Mouse (Mus musculus) left cerebral cortex, adult 11 months (tissue): ENCODE results near the gene Zfp688.
"Not testable (repeated sequence)": the region's sequence is repeated elsewhere in the genome, so short reads cannot be mapped to it uniquely, and the experiment has no call there.

Source experiments
- DNase-seq: peaks from one replicate; pipeline ENCODE4 v3.0.0; 2022; ENCODE audit warnings: low spot score

The Zfp688 gene

DNA sequence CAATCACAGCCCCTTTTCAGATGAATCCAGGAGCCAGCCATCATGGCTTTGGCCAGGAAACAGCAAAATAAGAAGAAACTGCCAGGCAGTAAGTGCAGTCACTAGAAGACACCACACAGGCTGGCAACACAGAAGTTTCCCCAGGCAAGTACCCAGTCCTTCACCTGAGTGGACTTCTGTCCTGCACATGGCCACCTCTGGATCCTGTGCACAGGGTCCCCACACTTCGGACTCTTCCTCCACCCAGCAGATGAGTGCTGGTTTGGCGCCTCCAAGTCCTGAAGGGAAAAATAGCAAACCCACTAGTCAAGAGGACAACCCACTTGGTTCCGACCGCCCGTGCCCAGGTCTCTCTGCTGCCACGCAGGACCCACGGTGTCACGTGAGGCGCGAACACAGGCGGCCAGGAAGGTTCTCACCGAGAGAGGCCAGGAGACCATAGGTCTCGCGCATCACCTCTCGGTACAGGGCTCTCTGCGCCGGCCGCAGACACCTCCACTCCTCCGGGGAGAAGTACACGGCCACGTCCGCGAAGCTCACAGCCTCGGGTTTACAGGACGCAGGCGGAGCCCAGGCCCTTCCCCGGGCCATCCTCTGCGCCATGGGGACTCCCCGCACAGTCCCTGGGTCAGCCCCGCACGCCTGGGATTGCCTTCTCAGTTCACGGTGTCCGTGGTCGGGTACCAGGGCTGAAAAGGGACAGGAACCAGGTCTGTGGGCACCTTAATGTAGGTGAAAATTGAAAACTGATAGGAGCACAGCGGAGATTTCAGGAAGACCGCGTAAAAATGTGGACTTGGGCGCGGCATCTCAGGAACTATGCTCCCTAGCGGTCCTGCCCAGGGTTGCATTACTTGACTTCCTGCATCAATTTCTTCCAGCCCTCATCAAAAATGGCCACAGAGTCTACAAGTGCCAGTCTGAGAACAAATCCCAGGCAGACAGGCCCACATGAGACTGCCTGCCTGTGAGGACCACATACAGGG is 15.6 kb downstream of the Zfp688 start, which contains the start of gene Zfp764:
Zfp764 (minus strand) TSS at position 821 of the 986 bp plus-strand sequence.
- DNase-seq, result peak; percentile 83

DNA sequence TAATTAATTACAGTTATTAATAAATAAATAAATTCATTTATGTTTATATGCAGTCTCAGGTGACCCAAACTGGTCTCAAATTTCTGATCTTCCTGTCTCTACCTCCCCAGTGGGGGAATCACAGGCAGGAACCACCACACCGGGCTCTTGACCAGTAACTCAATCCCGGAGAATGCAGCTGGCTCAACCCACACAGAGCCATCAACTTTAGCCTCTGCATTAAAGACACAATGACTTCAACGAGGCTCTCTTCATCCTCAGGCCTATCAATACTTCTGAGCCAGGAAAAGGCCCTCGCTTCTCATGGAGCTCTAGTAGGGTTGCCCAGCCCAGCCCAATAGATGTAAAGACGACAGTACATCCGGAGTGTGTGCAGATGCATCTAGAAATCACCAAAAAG is 17.8 kb downstream of the Zfp688 start:
- DNase-seq, result not testable (repeated sequence)

DNA sequence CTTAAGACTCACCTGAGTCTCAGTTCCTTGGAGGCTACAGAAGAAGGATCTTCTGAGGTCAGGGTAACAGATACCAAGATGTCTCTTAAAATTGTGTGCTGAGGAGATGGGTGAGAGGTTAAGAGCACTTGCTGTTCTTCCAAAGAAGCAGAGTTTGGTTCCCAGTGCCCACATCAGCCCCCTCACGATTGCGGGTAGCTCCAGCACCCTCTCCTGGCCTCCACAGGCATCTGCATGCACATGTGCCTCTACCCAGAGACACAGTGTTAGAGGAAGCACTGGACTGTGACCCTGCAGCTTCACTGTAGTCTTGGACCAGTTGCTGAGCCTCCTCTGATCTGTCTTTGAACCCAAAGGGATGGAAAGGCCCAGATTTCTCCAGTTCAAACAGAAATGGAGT is 18.9 kb downstream of the Zfp688 start:
- DNase-seq, result no peak

DNA sequence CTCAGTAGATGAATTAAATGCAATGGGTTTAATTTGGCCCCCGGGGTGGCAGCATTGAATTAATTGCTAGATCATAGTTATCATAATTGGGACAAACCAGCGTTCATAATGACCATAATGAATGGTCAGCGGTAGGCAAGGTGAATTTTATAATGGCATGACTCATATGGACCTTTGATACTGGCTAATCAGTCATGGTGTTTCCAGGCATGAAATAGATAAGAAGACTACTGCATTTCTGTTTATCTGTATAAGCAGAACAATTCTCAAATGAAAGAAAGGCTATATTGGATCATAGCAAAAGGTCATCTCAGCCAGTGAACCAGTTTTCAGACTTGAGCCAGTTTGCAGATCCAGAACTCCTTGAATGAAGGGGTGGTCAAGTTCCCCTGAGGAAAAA is 21.5 kb downstream of the Zfp688 start:
- no peak for DNase-seq

DNA sequence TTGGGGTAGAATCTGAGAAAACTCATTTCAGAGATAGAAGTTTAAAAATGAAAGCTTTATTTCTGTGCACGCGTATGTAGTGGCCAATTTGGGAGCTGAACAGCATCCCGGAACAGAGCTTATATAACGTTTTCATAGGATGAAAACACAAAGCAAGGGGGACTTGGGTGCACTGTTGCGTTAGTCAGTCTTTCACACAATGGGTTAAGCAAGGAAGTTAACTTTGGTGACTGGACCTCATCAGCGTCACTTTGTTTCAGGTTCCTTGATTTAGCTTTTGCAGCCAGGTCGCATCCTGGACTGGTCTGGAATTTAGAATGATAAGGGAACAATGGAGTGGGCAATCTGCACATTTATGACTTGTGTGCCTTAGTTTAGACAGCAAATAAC is 27.9 kb downstream of the Zfp688 start:
- no peak for DNase-seq

DNA sequence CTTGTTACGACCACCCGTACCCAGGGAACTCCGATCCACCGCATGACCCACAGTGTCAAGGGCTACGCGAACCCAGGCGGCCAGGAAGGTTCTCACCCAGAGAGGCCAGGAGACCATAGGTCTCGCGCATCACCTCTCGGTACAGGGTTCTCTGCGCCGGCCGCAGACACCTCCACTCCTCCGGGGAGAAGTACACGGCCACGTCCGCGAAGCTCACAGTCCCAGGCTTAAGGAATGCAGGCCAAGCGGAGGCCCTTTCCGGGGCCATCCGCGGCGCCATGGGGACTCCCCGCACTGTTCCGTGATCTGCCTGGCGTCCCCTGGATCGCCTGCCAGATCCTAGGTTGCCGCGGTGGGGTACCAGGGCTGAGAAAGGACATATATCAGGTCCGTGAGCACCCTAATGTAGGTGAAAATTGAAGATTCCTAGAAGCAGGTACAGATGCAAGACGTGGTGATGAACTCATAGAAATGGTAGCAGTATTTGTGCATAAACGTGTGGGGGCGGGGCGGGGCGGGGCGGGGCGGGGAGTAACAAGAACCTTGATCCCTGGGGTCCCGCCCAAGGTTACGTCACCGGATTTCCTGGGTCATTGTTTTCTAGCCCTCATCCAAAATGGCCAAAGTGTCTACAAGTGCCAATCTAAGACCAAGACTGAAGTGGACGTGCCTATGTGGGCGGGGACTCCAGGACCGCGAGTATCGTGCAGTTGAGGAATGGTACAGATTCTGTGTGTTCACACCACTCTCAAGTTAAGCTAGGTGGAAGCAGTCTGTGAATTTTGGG is 28.5 kb downstream of the Zfp688 start, which contains the start of gene E430018J23Rik:
E430018J23Rik (minus strand) TSS at position 473 of the 787 bp plus-strand sequence.
- DNase-seq, result peak; percentile 98

DNA sequence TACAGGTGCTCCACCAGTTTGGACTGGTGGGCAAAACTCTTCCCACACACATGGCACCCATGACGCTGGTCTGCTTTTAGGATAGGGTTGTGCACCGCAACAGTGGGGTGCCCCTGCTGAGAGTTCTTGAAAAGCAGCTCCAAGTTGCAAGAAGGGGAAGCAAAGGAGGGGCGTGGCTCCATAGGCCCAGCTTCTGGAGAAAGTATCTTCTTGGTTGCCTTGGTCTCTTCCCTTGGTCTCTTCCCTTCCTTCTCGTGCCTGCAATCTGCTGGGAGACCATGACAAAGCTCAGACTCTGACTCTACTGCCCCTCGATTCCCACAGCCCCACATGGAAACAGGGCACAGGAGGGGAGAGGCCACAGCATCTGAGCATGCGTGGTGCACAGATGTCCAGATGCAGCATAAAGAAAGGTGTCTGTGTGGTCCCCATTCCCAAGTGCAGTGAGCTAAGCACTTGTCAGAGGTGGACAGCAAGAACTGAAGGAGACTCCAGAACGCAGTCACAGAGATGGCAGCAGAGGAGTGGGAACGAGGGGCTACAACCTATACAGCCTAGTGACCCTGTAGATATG is 29.5 kb downstream of the Zfp688 start:
- DNase-seq, result no peak

DNA sequence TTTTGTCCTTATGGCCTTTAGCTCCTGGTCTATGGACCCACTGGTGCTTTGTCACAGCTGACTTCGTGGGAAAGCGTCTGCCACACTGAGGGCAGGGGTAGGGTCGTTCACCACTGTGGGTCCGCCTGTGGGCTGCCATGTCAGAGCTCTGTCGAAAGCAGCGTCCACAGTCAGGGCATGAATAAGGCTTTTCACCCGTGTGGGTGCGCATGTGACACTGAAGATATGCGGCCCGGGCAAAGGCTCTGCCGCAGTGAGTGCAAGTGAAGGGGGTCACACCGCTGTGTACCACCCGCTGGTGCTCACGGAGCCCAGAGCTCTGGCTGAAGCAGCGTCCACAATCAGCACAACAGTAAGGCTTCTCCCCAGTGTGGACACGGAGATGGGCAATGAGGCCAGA is 30.3 kb downstream of the Zfp688 start:
- DNase-seq, result no peak

DNA sequence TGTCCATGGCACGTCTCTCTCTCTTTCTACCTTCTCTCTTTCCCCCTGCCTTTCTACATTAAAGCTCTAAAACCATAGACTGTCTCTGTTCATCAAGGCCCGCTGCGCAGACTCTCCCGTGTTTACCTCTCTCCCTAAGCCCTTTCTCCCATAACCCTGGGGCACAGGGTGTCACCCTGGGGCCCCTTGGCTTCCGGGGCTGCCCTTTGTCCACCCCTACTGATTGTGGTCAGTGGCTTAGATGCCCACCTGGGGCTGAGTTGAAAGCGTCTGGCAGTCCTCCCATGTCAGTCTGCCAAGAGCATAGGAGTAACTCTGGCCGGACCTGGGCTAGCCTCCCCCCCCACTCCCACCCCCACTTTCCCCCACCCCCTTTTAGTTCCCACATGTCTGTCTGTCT is 31.6 kb downstream of the Zfp688 start:
- no peak for DNase-seq

DNA sequence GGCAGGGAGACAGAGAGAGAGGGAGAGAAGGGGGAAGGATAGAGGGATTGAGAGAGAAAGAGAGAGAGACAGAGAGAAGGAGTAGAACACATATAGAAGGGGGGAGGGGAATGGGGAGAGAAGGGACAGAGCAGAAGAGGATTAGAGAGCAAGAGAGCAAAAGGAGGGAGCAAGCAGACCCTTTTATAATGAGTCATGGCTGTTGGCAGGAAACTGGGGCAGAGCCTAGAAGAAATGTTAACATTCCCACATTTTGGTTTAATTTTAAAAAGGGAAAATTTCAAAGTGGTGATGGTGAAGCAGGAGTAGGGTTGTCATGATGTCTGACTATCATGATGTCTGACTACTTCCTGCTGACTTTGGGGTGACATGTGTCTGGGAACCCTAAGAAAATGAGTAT is 33.7 kb downstream of the Zfp688 start:
- not testable (repeated sequence) for DNase-seq

DNA sequence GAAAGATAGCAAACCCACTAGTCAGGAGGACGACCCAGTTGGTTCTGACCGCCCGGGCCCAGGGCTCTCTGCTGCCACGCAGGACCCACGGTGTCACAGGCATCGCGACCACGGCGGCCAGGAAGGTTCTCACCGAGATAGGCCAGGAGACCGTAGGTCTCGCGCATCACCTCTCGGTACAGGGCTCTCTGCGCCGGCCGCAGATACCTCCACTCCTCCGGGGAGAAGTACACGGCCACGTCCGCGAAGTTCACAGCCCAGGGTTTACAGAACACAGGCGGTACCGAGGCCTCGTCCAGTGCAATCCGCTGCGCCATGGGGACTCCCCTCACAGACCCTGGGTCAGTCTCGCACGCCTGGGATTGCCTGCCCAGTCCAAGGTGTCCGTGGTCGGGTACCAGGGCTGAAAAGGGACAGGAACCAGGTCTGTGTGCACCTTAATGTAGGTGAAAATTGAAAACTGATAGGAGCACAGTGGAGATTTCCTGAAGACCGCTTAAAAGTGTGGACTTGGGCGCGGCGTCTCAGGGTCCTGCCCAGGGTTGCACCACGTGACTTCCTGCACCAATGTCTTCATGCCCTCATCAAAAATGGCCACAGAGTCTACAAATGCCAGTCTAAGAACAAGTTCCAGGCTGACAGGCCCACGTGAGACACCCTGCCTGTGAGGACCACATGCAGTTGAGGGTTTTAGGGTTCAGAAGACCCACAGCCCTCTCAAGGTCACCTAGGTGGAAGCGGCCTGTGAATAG is 35.1 kb downstream of the Zfp688 start, which contains the start of gene 9130019O22Rik:
9130019O22Rik (minus strand) TSS at position 526 of the 752 bp plus-strand sequence.
- DNase-seq, result peak; percentile 89

DNA sequence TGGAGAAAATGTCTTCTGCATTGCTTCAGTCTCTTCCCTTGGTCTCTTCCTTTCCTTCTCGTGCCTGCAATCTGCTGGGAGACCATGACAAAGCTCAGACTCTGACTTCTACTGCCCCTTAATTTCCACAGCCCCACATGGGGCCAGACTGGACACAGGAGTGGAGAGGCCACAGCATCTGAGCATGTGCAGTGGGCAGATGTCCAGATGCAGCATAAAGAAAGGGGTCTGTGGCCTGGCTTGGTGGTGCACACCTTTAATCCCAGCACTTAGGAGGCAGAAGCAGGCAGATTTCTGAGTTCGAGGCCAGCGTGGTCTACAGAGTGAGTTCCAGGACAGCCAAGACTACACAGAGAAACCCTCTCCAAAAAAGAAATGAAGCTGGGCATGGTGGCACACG is 36.3 kb downstream of the Zfp688 start:
- not testable (repeated sequence) for DNase-seq

DNA sequence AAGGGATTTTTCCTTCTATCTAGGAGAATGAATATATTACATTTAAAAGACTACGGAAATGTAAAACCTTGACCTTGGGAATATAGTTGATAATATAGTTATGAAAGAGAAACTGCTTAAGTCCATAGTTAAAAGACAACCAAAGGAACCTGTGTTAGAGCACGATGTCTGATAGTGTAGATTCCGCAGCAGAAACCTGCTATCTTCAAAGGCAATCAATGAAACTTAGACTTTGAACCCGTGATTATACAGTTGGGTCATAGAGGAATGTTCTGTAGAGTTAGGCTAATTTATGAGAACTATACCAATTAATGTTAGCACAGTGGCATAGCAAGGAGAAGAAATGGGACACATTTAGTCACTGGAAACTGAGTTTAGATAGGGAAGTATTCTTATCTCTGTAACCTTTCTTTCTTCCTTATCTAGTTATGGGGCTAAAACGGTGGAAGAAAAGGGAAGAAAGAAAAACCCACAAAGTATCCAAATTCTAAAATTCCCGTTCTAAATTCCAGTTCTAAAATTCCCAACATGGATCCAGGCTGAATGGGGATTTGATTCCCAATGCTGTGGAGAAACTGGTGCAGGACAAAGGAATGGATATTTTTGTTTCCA is 43.5 kb downstream of the Zfp688 start:
- no peak for DNase-seq

DNA sequence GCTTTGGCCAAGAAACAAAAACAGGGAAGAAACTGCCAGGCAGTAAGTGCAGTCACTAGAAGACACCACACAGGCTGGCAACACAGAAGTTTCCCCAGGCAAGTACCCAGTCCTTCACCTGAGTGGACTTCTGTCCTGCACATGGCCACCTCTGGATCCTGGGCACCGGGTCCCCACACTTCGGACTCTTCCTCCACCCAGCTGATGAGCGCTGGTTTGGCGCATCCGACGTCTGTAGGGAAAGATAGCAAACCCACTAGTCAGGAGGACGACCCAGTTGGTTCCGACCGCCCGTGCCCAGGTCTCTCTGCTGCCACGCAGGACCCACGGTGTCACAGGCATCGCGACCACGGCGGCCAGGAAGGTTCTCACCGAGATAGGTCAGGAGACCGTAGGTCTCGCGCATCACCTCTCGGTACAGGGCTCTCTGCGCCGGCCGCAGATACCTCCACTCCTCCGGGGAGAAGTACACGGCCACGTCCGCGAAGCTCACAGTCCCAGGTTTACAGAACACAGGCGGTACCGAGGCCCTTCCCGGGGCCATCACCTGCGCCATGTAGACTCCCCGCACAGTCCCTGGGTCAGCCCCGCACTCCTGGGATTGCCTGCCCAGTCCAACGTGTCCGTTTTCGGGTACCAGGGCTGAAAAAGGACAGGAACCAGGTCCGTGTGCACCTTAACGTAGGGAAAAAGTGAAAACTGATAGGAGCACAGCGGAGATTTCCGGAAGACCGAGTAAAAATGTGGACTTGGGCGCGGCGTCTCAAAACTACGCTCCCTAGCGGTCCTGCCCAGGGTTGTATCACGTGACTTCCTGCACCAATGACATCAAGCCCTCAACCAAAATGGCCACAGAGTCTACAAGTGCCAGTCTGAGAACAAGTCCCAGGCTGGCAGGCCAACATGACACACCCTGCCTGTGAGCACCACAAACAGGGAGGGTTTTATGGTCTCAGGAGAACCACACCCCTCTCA is 46.3 kb downstream of the Zfp688 start, which contains the start of gene Zfp747:
Zfp747 (minus strand) TSS at position 780 of the 975 bp plus-strand sequence.
- peak; percentile 93 for DNase-seq

DNA sequence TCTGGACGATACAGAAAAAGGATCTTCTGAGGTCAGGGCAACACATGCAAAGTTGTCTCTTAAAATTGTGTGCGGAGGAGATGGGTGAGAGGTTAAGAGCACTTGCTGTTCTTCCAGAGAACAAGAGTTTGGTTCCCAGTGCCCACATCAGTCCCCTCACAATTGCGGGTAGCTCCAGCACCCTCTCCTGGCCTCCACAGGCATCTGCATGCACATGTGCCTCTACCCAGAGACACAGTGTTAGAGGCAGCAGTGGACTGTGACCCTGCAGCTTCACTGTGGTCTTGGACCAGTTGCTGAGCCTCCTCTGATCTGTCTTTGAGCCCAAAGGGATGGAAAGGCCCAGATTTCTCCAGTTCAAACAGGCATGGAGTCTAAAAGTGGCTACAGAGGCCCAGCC is 50.0 kb downstream of the Zfp688 start:
- DNase-seq, result not testable (repeated sequence)

DNA sequence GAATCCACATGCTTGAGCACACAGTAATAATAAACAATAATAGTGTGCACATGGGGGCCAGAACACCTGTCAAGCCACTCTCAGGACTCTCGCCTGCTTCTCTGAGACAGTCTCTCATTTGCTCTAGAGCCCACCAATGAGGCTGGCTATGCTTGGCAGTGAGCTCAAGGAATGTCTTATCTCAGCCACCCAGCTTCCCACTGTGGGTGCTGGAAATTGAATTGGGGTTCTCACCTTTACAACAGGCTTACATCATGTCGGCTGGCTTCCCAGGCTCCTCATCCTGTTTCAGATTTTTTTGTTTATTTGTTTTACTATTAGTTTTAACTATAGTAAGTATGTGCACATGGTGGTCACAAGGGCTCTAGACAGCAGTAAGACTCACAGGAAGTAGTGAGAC is 50.7 kb downstream of the Zfp688 start:
- DNase-seq, result no peak
